Mouse (Mus musculus) ES-E14 (cell line): ENCODE results near the gene Nlgn2.

Source experiments
- CHD2 ChIP-seq: IDR thresholded peaks from 2 replicates; pipeline ENCODE4 v1.6.1; 2014; ENCODE audit warnings: mild to moderate bottlenecking, low read depth, low read length, inconsistent platforms
- HCFC1 ChIP-seq: IDR thresholded peaks from 2 replicates; pipeline ENCODE4 v1.6.1; 2012; ENCODE audit warnings: low read length, inconsistent platforms, borderline replicate concordance; ENCODE audit not compliant: insufficient read depth
- MAFK ChIP-seq: IDR thresholded peaks from 2 replicates; pipeline ENCODE4 v1.6.1; 2014; ENCODE audit warnings: mild to moderate bottlenecking, low read depth, low read length, inconsistent platforms; ENCODE audit not compliant: insufficient read depth
- ZC3H11A ChIP-seq: IDR thresholded peaks from 2 replicates; pipeline ENCODE4 v1.6.1; 2012; ENCODE audit warnings: low read depth, mild to moderate bottlenecking, inconsistent platforms, low read length, borderline replicate concordance
- ZNF384 ChIP-seq: IDR thresholded peaks from 2 replicates; pipeline ENCODE4 v1.6.1; 2012; ENCODE audit warnings: low read depth, low read length, inconsistent platforms

DNA sequence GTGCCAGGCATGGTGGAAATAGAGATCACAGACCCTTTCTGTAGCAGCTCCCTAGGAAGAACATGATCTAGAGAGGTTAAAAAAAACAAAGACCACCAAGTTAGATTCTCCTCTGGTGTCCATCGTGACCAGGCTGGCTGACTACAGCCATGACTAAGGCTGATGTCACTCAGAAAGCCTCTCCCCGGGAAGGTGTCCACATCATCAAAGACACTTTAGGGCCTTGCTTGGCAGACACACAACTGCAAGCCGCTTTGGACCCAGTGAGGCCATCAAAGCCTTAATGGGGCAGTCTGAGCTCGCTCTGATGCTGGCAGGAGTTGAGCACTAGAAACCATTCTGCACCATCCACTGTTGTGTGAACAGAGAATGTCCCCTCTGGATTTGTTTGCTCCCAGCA, 34.9 kb upstream of the Nlgn2 start:
- TF ChIP-seq ZNF384 (no peak), CHD2 (no peak), ZC3H11A (no peak), MAFK (no peak), HCFC1 (no peak)
